Mouse (Mus musculus) testis, adult 2 months (tissue): Measurements from ENCODE around the gene Casc1. TPM values are rescaled to one million over a fixed set of nuclear protein-coding genes. Genes with fewer than 3 reads are reported as not detected.
A peak's percentile ranks its signal among the peaks of the same experiment; 100 is the strongest.

Source experiments
- H3K27ac ChIP-seq: fragments of 200-500 bp; 2 replicates; pipeline ENCODE4 v1.5.1; 2012; ENCODE audit warnings: low read depth, low read length; ENCODE audit not compliant: control insufficient read depth, insufficient read depth
- H3K27me3 ChIP-seq: fragments of 200-500 bp; 2 replicates; pipeline ENCODE4 v1.6.1; 2012; ENCODE audit warnings: mild to moderate bottlenecking, low read length, moderate library complexity; ENCODE audit not compliant: control insufficient read depth, insufficient read depth
- H3K36me3 ChIP-seq: fragments of 200-500 bp; 2 replicates; pipeline ENCODE4 v1.6.1; 2012; ENCODE audit warnings: mild to moderate bottlenecking, low read length; ENCODE audit not compliant: control insufficient read depth, insufficient read depth
- H3K4me1 ChIP-seq: fragments of 200-500 bp; 2 replicates; pipeline ENCODE4 v1.6.1; 2012; ENCODE audit warnings: low read length; ENCODE audit not compliant: control insufficient read depth, insufficient read depth
- H3K4me3 ChIP-seq: fragments of 200-500 bp; 2 replicates; pipeline ENCODE4 v1.5.1; 2012; ENCODE audit warnings: low read depth, mild to moderate bottlenecking, low read length, moderate library complexity, mixed read lengths; ENCODE audit not compliant: control insufficient read depth
- CTCF ChIP-seq: fragments of 200-500 bp; IDR thresholded peaks from 2 replicates; pipeline ENCODE4 v1.5.1; 2012; ENCODE audit warnings: low read depth, mild to moderate bottlenecking, inconsistent platforms, low read length, moderate library complexity; ENCODE audit not compliant: control insufficient read depth, insufficient read depth, insufficient replicate concordance
- POLR2A ChIP-seq: fragments of 200-500 bp; IDR thresholded peaks from 2 replicates; pipeline ENCODE4 v1.6.1; 2012; ENCODE audit warnings: low read depth, mild to moderate bottlenecking, inconsistent platforms, low read length, moderate library complexity; ENCODE audit not compliant: control insufficient read depth
- polyA plus RNA-seq: library from polyadenylated mRNA; depleted of rRNA; stranded (reverse); fragments of >200 nt; gene quantifications from 2 replicates; pipeline ENCODE4 v1.2.3, GENCODE M21; 2012

Gene Casc1
- polyA plus RNA-seq, 1 experiment: 37.0 TPM

DNA sequence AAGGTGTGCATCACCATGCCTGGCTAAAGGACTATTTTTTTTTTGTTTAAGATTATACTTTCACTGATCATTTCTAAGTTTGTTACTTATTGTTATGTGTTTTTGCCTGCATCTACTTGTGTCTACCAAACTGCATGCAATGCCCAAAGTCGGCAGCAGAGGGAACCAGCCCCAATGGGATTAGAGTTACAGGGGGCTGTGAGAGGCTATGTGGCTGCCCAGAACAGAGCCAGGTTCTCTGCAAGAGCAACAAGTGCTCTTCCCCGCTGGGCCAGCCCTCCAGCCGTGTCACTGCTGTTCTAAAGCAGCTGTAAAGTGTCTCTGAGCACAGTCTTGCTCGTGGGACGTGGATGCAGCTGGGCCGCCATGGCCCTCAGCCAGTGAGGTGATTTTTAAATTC lies 31.1 kb downstream of the Casc1 start:
- Histone ChIP-seq H3K4me3 (no peak overlapping the region), H3K4me1 (peaks cover 9% of the 10 kb centered on the region), H3K27ac (no peak overlapping the region), H3K27me3 (no peaks in the 10 kb centered on the region), H3K36me3 (no peaks in the 10 kb centered on the region)
- TF ChIP-seq POLR2A (no peak), CTCF (peak; percentile 40; the same call in 1 of the 2 replicates)

DNA sequence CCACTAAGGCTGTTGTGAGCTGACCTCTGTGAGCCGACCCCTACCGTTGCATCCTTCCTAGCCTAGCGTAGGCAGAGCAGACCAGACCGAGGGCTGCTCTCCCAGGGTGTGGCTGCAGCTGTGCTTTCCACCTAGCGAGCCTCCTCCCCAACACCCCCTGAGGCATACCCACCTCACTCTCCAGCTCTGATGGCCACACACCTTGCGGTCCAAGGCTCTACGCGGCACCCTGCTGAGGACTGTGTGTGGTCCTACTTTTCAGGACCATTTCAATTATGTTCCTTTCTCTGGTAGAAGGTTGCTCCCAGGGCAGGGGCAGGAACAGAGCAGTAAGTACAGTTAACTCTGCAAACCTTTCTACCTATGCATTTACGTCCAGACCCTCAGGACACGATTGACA lies 34.3 kb downstream of the Casc1 start:
- TF ChIP-seq POLR2A: no peak
- TF ChIP-seq CTCF: no peak
- H3K36me3 ChIP-seq: no peaks in the 10 kb centered on the region
- H3K4me3 ChIP-seq: no peak overlapping the region
- no peak overlapping the region for H3K27ac ChIP-seq
- H3K27me3 ChIP-seq: no peaks in the 10 kb centered on the region
- H3K4me1 ChIP-seq: peaks cover 11% of the 10 kb centered on the region

DNA sequence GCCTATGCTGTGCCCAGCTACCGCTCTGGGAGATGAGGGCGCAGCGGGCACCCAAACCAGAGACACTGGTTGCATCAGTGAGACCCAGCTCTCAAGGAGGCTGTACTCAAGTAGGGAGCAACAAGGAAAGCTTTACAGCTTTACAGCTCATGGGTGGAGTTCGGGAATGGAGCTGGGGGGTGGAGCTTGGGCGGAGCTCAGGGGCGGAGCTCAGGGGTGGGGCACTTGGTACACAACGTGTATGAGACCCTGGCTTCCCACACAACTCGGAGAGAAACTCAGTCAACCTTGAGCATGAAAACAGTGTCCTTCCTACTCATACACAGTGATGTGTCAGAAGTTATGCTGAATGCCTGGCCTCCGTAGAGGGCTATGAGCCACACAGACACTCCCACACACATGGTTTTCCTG lies 35.2 kb downstream of the Casc1 start:
- H3K27ac ChIP-seq: no peak overlapping the region
- no peaks in the 10 kb centered on the region for H3K27me3 ChIP-seq
- H3K4me1 ChIP-seq: peaks cover 11% of the 10 kb centered on the region
- TF ChIP-seq POLR2A (no peak), CTCF (no peak)
- H3K4me3 ChIP-seq: no peak overlapping the region
- H3K36me3 ChIP-seq: no peaks in the 10 kb centered on the region

DNA sequence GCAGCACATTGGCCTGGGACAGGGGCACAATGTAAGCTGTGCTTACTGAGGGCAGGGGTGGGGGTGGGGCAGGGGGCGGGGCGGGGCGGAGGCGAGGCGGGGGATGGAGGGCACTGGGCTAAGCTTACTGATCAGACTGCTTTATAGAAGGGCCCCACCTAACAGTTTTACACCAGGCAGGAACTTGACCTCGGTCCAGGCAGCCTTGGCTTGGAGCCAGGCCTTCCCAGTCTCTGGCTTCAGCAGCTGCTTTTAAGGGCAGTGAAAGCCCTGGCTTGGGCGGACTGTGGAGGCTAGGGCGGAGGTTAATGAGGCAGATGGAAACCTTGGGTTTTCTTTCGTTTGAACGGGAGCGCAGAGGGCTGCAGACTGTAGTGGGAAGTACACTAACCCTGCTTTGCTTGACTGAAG lies 37.0 kb downstream of the Casc1 start:
- Histone ChIP-seq H3K36me3 (no peaks in the 10 kb centered on the region), H3K27ac (no peak overlapping the region), H3K4me1 (peaks cover 11% of the 10 kb centered on the region), H3K27me3 (no peaks in the 10 kb centered on the region), H3K4me3 (no peak overlapping the region)
- TF ChIP-seq CTCF (no peak), POLR2A (no peak)

DNA sequence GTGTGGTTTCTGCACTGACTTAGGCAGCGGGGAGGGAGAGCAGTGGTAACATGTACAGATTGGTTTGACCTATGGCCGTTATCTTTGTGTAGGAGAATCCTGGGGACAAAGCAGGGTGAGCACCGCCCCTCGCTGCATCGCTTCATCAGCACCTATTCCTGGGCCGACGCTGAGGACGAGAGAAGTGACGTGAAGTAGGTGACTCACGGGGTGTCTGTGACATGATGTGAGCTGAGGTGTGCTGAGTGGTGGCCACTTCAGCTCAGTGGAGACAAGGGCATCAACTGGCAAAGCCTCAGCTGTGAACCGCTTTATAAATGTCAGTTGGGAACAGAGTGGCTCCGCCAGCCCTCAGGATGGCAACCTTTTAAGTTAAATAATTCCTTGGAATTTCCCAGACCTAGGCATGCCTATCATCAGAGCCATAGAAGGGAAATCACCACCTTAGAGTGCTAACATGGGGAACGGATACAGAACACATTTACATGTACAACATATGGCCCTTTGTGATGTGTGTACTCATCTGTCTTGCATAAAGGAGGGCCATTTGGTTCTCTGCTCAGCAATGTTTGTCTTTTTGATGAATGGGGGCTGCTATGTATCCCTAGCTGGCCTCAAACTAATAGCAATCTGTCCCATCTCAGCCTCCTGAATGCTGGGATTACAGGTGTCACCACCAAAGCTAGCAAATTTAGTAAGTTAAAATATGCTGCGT lies 38.8 kb downstream of the Casc1 start:
- Histone ChIP-seq H3K4me1 (peaks cover 11% of the 10 kb centered on the region), H3K36me3 (no peaks in the 10 kb centered on the region), H3K27ac (no peak overlapping the region), H3K4me3 (no peak overlapping the region), H3K27me3 (no peaks in the 10 kb centered on the region)
- TF ChIP-seq POLR2A (no peak), CTCF (no peak)

DNA sequence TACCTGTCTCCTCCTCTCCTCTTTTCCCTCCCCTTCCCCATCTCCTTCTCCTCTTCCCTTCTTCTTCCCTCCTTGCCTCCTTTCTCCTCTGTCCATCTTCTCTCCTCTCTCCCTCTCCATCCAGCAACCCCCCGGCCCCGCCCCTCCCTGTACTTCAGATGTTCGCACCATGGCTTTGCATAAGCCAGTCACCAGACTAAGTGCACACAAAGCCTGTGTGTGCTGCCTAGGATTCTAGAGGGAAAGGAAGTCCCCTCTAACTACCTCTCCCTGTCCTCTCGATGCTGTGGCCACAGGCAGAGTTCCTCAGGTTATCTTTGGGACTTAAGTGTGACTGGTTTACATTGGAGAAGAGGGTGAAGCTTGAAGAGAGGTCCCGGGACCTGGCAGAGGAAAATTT lies 50.2 kb downstream of the Casc1 start:
- Histone ChIP-seq H3K4me3 (no peak overlapping the region), H3K4me1 (no peaks in the 10 kb centered on the region; the same call in 1 of the 2 replicates), H3K36me3 (no peaks in the 10 kb centered on the region), H3K27me3 (no peaks in the 10 kb centered on the region), H3K27ac (no peak overlapping the region)
- TF ChIP-seq CTCF (no peak), POLR2A (no peak)

DNA sequence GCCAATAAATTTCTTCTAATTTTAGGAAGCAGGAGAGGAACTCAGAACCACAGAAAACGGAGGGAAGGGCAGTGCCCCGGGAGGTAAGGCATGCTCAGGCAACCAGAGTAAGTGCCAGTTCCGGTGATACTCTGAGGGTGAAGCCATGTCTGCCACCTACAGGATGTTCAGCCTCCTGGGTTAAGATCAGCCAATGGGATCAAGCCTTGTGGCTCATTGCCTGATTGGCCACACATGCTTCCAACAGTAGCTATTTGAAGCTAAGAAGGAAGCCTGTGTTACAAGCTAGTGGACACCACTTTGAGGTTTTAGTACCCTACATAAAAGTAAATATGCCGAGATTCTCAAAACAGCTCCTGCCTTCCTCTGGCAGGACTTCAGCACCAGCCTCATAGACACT lies 52.2 kb downstream of the Casc1 start:
- Histone ChIP-seq H3K27ac (no peak overlapping the region), H3K4me1 (no peaks in the 10 kb centered on the region; the same call in 1 of the 2 replicates), H3K36me3 (no peaks in the 10 kb centered on the region), H3K27me3 (no peaks in the 10 kb centered on the region), H3K4me3 (no peak overlapping the region)
- TF ChIP-seq POLR2A: no peak
- TF ChIP-seq CTCF: no peak
